Mouse (Mus musculus) left cerebral cortex, postnatal 4 days (tissue): Measurements from ENCODE around the gene Paqr7. TPM values are rescaled to one million over a fixed set of nuclear protein-coding genes. Genes with fewer than 3 reads are reported as not detected.

Experiments
- microRNA-seq: library from miRNA; unstranded; fragments of <30 nt; microRNA quantifications from one replicate; pipeline ENCODE4 v1.2.0, GENCODE M21; 2022
- total RNA-seq, 2 experiments: library from RNA; stranded (reverse); gene quantifications; 2 replicates each; pipeline ENCODE4 v1.2.3; 2021

Gene Paqr7
- total RNA-seq, 2 experiments from 2014 or later: 30.7 to 31.7 TPM

Small RNA genes within 50 kb of the gene (microRNA-seq; reads per million reads assigned to microRNA genes)
- 2.4 reads per million for gene Gm23634

Other genes with a start within 250 kb of the Paqr7 start
- gene Gm30191, start 249.8 kb upstream of the Paqr7 start, total RNA-seq: not detected
- gene Grrp1, start 242.6 kb upstream of the Paqr7 start, total RNA-seq: 1 to 10 TPM; 7.5 to 8.4 TPM
- 10 to 100 TPM; 36.9 to 39.7 TPM for gene Pdik1l, start 208.8 kb upstream of the Paqr7 start, total RNA-seq
- gene Trim63, start 181.6 kb upstream of the Paqr7 start, total RNA-seq: under 1 TPM; 0.44 to 0.46 TPM
- not detected for gene Slc30a2, start 153.5 kb upstream of the Paqr7 start, total RNA-seq
- 1 to 10 TPM; 3.9 to 4.1 TPM for gene Extl1, start 112.8 kb upstream of the Paqr7 start, total RNA-seq
- gene Pafah2, start 100.4 kb upstream of the Paqr7 start, total RNA-seq: 10 to 100 TPM; 12.7 to 14.1 TPM
- 1,000 to 10,000 TPM; 3,425 to 3,590 TPM for gene Stmn1, start 28.4 kb upstream of the Paqr7 start, total RNA-seq
- gene Aunip, start 14.3 kb downstream of the Paqr7 start, total RNA-seq: 1 to 10 TPM; 1.4 to 1.8 TPM
- 100 to 1,000 TPM in 1 of 2 experiments, 10 to 100 TPM in 1; 99.4 to 102 TPM for gene Mtfr1l, start 38.7 kb downstream of the Paqr7 start, total RNA-seq
- gene Selenon, start 55.5 kb downstream of the Paqr7 start, total RNA-seq: 10 to 100 TPM; 30.2 to 30.4 TPM
- gene Man1c1, start 207.6 kb downstream of the Paqr7 start, total RNA-seq: 10 to 100 TPM; 12.2 to 13.7 TPM